Mouse (Mus musculus) heart, postnatal 0 days (tissue): ENCODE results near the gene Kif13a.

Experiments used
- CTCF ChIP-seq: IDR thresholded peaks from 2 replicates; pipeline ENCODE4 v1.5.1; 2016; ENCODE audit warnings: antibody characterized with exemption, control low read depth, low read depth
- EP300 ChIP-seq: IDR thresholded peaks from 2 replicates; pipeline ENCODE4 v1.6.1; 2016; ENCODE audit warnings: antibody characterized with exemption, low read depth

DNA sequence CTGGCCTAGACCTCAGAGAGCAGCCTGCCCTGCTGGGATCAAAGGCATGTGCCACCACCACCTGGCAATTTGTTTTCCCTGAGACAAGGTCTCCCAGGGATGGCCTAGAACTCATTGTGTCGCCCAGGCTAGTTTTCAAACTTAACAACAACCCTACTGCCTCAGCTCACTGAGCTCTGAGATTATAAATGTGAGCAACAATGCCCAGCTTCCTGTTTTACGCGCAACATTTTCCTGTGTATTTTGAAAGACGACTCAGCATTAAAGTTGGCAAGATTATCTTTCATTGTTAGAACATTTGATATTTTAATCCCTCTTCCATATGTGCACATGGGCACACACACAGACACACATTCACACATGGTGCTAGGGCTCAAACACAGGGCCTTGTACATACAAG lies 192.2 kb downstream of the Kif13a start:
- TF ChIP-seq EP300 (no peak), CTCF (no peak)
